Mouse (Mus musculus) adrenal gland (tissue): Measurements from ENCODE around the gene Zfp599.

Experiments used
- intact Hi-C: fragments of 180-260 bp; cut with DNase I; formaldehyde crosslinking; loops from one replicate; pipeline ENCODE4 v1.15.1; 2025

Gene Zfp599

DNA sequence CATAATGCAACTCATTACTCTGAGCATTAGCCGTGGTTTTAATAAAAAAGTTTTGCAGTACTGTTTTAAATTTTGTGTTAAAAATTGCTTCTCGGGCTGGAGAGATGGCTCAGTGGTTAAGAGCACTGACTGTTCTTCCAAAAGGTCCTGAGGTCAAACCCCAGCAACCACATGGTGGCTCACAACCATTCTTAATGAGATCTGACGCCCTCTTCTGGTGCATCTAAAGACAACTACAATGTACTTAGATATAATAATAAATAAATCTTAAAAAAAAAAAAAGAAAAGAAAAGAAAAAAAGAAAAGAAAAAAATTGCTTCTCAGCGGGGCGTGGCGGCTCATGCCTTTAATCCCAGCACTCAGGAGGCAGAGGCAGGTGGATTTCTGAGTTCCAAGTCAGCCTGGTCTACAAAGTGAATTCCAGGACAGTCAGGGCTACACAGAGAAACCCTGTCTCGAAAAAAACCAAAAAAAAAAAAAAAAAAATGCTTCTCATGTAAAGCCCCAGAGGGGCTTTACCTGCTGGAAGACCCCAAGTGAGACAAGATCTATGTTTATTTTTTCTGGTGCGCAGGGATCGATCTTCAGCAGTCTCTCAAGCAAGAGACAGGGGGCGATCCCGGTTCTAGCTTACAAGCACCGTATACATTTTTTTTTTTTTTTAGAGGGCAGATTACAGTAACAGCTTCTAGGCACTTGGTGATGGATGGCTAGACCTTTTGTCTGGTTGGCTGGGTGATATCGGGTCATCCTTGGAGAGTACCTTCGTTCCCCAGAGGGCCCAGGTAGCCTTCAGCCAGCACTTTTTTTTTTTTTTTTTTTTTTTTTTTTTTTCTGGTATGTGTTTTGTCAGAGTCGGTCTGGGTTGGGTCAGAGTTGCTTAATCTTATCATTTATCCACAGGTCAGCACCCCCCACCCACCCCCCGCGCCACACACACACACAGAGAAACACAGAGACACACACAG, 34.9 kb downstream of the Zfp599 start:
- intact Hi-C loops = loop anchor here (10.0 kb wide), 1 partner anchor 160 kb away; no protein-coding TSS in a partner anchor

DNA sequence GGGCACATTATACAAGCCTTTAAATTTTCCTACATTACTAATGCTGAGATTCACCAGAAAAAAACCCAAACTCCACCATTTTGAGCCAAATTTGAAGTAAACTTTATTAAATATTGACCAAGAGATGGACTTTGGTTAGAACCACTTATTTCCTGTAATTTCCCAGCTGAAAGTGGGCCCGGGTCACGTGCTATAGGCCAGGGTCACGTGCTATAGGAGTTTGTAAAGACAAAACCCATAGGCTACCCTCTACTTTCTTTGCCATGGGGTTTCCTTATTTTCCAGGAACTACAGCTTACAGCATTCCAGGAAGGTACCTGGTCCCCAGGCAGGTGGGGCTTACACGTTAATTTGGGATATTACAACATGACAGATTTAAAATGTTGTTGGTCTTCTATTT, 35.6 kb downstream of the Zfp599 start:
- intact Hi-C loops = loop anchor here (10.0 kb wide), 1 partner anchor 159 kb away; no protein-coding TSS in a partner anchor

DNA sequence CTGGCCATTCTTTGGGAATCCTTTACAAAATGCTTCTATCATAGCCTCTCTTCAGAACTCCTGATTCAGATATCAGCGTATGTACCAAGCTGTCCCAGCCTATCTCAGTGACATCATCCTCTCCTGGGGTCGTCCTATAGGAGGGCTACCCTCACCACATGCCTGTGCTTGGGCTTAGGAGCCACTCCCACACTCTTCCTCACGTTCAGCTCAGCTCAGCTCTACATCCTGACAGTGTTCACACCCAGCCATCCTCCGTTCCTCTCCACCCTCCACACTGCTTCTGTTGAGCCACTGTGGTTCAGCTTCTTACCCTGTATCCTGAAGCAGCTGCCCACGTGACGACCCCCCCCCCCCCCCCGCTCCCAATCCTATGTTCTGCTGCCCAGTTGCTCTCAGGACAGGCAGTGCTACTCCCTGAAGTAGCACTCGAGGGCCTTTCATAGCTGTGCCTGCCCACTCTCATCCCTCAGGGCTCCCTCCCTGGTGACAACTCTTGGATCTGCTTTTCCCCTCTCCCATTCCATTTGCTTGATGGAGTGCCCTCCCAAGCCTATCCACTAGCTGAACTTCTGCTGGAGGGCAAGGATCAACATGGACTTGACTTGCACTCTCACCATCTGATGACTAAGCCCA, 41.7 kb downstream of the Zfp599 start:
- intact Hi-C loops = no loop called here

DNA sequence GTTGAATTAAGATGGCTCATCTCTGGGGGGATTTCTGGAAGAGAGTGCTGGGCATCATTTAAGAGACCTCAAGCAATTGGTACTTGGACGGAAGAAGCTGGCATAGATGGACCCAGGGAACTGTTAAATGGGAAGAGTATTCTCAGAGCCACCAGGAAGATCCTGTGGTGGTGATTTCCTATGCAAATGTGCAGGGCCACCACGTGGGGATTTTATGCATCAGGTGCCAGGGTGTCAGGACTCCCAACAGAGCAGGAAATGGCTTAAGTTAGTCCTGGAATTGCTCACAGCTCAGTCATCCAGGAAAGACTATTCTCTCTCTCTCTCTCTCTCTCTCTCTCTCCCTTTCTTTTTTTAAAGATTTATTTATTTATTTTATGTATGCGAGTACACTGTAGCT, 43.0 kb downstream of the Zfp599 start:
- intact Hi-C loops = no loop called here

DNA sequence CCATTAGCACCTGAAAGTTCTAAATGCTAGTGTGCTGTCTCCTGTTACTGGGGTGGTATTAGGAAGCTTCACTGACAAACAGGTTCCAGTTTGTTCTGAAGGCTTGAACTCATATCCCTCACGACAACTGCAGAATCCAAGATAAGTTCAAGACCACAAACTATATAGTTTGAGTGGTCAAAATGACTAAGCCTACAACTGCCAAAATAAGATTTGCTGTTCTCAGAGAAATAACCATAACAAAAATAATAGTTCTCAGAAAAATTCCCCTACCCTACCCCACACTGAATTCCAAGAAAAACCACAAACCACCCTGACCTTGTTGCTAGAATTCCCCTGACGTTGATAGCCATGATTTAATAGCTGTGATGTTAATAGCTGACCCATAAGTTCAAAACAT, 45.1 kb downstream of the Zfp599 start:
- intact Hi-C loops = no loop called here

DNA sequence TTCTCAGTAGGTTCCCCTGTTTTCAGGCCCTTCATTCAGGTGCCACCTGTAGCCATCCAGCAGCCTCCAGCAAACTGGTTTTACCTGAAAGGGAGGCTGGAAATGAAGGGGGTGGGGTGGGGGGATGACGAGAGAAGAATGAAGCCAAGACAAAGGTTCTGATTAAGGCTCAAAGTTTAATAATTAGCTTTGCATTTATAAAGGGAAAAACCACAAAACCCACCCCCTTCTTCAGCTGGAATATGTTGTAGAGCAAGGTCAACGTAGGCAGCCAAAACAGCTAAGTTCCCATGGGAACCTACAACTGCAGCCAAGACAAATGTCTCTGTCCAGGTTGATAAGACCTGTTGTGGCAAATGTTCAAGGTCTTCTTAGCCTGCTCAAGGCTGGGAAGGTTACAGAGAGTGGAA, 45.9 kb downstream of the Zfp599 start:
- intact Hi-C loops = no loop called here
